Mouse (Mus musculus): ENCODE results near the gene Dpf3.

The Dpf3 gene

DNA sequence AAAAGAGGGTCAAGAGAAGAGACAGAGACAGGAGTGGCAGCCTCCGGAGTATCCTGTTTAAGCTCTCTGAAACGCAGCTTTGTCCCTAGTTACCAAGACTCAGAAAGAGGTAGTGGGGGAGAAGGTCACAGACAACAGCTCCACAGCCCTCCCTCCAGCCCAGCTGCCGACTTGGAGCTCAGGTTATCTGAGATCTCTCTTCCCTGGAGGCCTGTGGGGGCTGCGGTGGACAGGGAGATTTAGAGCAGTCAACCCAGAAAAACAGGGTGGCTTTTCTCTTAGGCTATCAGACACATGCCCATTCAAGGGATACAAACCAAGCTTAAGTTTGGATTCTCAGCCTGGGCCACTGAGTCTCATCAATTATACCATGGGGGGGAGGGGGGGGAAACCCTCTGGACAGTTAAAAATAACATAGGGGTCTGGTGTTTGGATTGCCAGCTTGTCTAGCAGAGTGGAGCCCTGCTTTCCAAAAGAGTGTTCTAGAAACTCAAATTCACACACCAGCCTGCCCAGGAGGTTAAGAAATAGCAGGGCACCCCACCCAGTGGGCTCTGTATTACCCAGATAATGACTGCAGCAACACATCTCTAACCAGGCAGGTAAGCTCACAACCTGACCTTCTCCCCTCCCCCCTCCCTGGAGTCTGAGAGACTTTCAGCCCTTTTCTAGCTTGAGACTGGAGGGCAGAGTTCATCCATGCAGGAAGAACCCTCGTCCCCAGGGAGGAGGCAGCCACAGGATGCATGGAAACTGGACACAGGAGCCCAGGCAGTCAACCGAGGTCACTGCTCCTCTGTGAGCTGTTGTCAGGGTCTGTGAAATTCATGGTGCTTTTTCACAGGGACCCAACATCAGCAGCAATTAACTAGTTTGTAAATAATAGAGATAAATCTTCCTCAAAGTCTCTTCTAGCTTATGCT, 20.7 kb downstream of the Dpf3 start:
- peak; percentile 66 to 80 for DNase-seq

DNA sequence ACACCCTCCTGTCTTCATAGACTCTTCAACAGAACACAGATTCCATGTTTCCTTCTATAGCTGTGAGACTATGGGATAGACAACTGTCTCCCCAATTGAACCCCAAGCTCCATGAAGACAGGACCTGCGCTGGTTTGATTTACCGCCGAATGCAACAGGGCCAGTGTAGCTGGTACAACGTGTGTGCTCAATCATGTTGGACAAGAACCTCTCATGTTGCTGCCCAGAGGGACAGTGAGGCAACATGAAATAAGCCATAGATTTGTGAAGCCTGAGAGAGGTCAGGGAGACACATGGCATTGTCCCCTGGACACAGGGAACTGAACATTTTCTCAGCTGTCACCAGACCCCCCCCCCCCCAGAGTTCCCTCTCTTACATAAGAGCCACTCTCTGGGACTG, 21.5 kb downstream of the Dpf3 start:
- DNase-seq = no peak

- no peak for DNase-seq
Measured at GRCm38 (mm10) chr12:83460272-83460671, 27.2 kb downstream of the Dpf3 start.

- DNase-seq = peak in 1 of 2 experiments; percentile 52
Measured at GRCm38 (mm10) chr12:83454697-83455321, 32.7 kb downstream of the Dpf3 start.

DNA sequence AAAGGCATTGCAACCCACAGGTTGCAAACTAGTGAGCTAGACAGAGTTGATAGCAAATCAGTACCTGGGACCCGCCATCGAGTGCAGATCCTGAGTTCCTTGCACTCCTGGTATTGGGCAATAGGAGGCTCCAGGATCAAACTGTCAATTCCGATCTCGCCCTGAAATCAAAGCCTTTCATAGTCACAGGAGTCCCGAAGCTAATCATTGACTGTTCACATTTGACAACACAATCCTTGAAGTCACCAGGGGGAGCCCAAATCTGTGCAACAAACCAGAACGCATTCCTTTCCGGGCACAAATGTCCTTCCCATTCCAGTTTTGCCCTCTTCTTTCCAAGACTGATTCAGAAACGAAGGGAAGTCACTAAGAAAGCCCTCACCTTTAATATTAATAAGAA, 35.7 kb downstream of the Dpf3 start:
- peak in 1 of 2 experiments; percentile 35 for DNase-seq

GRCm38 (mm10) chr12:83450471-83450870, 37.0 kb downstream of the Dpf3 start:
- no peak for DNase-seq

GRCm38 (mm10) chr12:83449202-83449601, 38.3 kb downstream of the Dpf3 start:
- DNase-seq = no peak

GRCm38 (mm10) chr12:83445587-83445986, 41.9 kb downstream of the Dpf3 start:
- DNase-seq = peak in 1 of 2 experiments; percentile 29

DNA sequence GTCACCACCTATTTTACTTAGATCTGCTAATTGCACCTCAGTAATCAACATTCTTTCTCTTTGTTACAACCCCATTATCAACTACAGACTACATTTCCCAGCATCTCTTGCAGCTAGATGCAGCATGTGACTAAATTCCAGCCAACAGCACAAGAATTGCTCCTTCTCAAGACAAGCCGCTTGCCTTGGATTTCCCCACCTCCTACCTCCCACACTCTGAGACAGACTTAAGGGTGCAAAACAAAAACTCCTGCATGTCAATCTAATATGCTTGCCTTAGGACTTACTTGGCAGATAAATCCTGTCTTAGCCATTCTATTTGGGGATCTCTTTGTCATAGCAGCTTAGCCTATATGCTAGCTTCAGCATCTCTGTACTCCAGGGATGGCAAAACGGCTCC, 43.1 kb downstream of the Dpf3 start:
- DNase-seq = no peak

DNA sequence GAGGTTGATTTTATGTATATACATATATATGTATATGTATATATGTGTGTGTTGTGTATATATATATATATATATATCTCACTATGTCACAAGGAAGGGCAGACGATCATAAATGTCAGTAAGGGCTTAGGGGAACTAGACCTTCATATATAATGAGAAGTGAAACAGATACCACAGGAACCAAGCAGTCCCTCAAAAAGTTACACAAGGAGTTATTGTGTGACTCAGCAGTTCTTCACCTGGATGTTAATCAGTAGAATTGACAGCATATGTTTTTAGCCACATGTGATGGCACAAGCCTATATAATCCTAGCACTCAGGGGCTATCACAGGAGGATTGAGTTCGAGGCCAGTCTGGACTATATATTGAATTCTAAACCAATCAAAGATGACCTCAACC, 49.5 kb downstream of the Dpf3 start:
- no peak for DNase-seq

GRCm38 (mm10) chr12:83433987-83434698, 53.4 kb downstream of the Dpf3 start:
- peak; percentile 39 to 49 for DNase-seq

- DNase-seq = no peak
Measured at GRCm38 (mm10) chr12:83433436-83433835, 54.1 kb downstream of the Dpf3 start.

GRCm38 (mm10) chr12:83430207-83430606, 57.3 kb downstream of the Dpf3 start:
- DNase-seq = no peak

- DNase-seq = no peak
Measured at GRCm38 (mm10) chr12:83428016-83428415, 59.5 kb downstream of the Dpf3 start.

DNA sequence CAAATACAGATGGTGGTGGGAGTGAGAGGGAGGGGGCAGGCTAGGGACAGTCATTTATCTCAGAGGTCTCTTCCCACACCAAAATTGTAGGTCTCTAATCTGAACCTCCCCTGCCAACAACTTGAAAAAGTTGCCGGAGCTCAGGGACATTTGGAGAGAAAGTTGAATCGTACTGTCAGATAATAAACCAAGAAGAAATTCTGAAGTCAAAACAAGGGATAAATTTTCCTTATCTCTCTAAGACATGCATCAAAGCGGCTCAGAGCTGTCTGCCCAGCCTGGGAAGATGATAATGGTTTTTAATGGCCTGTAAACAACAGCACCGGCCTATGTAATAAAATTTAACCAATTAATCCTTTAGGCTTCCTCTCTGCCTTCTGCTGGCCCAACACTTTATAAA, 59.9 kb downstream of the Dpf3 start:
- no peak for DNase-seq

DNA sequence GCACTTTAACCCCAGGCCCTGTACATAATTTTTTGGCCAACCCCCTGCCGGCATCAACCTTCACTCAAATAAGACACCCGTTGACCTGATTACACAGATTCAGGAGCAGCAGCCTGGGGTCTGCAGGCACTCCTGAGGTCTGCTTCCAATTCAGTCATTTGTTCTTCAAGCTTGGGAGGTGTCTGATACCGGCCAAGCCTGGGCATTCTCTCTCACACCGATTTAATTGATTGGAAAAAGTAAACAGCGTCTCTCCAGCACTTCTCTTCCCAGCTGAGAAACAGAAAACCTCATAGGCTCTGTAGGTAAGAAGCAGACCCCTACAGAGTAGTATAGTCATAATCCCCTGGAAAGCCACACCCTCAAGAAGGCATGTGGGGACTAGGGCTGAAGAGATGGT, 61.2 kb downstream of the Dpf3 start:
- no peak for DNase-seq

- DNase-seq = no peak
Measured at GRCm38 (mm10) chr12:83425736-83426135, 61.8 kb downstream of the Dpf3 start.

DNA sequence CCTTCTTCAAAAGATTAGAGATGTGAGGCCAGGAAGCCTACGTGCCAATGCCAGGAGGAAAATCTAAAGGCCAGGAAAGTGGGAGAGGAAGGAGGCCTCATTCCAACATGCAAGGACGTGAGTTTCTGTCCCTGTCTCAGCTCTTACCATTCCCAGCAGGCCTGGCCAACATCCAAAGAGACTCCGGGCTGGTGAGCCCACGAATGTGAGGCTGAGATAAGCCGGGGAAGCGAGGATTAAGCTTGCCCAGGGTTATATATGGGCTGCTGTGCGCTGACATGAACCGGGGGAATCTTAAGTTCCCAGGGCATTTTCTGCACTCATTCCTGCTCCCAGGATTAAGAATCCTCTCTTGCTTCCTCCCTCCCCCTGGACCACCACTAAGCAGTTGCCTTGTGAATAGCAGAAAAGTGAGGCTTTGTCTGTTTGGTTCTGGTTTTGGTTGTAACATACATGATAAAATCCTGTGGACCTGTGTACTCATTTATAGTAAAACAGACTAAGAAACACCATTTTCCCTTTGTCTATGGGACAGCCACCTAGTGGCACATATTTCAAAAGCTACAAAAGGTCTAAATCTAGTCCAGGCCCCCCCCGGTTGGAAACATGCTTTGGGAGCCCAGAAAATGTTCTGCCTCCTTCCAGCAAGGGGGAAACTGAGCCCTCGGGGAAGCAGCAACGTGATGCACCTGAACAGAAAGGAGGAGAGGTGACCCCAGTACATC, 62.6 kb downstream of the Dpf3 start:
- peak in 1 of 2 experiments; percentile 36 for DNase-seq

DNA sequence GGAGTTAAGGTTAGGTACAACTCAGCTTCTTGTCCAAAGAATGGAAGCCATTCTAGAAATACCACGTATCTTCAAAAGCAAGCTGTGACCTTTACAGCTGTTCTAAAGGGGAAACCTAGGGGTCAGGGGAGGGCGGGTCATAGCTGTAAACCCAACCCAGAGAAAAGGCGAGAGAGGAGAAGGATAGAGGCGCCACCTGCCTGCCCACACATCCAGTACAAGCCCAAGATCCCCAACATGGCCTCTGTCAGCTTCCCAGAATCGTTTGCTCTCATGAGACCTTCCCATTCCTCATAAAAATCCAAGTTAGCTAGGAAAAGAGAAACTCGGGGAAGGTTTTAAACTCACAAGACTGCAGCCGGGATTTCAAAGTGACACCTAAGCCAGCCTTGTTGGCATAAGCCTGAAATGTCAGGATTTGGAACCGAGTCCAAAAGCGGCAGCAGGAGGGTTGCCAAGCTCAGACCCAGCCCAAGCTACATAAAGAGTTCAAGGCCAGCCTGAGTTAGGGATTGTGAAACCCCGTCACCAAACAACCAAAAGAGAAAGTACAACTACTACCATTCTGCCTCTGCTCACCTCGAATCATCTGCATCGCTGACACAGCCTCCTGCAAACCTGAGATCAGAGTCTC, 63.3 kb downstream of the Dpf3 start:
- no peak for DNase-seq

DNA sequence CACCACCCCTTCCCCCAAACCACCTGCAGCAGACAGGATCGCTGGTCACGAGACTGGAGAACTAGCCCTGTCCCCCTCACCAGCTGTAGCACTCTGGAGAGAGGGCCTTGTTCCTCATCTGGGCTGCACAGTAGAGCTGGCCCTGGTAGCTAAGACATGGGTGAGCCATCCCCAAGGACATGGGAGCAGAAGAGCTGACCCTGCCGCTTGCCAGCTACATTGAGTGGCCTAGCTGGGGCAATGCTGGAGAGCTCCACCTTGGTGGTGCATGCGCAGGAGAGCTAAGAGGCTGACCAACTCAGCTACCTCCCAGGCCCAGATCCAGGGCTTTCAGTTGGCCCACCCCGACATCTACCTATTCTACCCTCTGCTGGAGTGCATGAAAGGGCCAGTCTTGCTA, 67.2 kb downstream of the Dpf3 start:
- no peak for DNase-seq

GRCm38 (mm10) chr12:83415207-83415606, 72.3 kb downstream of the Dpf3 start:
- DNase-seq = no peak

- no peak for DNase-seq
Measured at GRCm38 (mm10) chr12:83413684-83414083, 73.8 kb downstream of the Dpf3 start.

Measured in kidney, postnatal 4 days (tissue).